In the genomic region with DNA sequence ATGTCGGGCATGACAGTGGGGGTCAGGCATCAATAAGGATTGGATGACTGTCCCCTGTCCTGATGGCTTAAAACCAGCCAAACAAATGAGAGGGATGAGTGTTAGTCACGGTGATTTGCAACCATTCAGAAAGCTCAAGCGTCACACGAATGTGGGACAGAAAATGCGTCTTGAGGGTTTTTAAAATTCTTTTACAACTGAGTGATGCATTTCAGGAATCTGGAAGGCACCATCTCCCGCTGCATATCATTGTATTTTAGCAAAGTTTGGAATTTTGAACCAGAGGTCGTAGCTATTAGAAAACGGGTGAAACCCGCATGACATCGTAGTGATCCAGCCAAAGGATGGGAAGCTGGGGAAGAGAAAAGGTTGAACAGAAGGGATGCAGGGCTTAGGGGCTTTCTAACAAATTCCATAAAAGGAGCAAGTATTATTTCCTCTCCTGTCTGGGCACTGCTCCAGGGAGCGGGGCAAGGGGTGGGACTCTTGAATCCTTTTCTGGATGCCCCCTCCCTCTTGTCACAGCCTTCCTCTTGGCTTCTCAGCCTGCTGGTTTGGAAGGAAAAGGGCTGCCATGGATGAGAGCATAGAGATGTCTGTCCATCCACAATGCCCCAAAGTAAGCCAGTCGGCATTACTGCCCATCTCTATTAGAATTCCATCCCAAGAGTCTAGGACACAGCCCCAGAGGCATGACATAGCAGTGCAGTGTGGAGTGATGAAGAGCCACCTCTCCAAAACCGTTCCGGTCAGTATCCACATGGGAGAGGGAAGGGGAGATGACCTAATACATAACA, we compare ENCODE assay signal across 16 mouse cellular contexts.
DNase-seq lines count a peak whose midpoint lies in the region; ATAC-seq and TF ChIP-seq lines count a peak whose summit lies in the region.
"Had no signal": no experiment of that assay in that cellular context is flagged by ENCODE, and none has a peak within 500 bp of the region (broad histone marks: within the 10 kb centered on the region; RNA-seq: fewer than 3 reads in every experiment).

No protein-coding gene starts in this region.

- ATAC-seq in forebrain, embryonic 14.5 days, result no peak
- no peak for ATAC-seq in forebrain, postnatal 0 days
- peak; percentile 36 for ATAC-seq in Patski
- no peak for ATAC-seq in liver, embryonic 12.5 days
- ATAC-seq: forebrain, embryonic 15.5 days; liver, postnatal 0 days had no signal

- no peak overlapping the region for H3K9ac ChIP-seq in forebrain, embryonic 14.5 days (ENCODE audit: low read length)
- no peak overlapping the region for H3K9ac ChIP-seq in forebrain, postnatal 0 days
- no peak overlapping the region for H3K9ac ChIP-seq in liver, embryonic 12.5 days
- H3K9ac ChIP-seq: forebrain, embryonic 15.5 days; limb, embryonic 13.5 days; liver, postnatal 0 days; neural tube, embryonic 13.5 days had no signal

- in situ Hi-C loops in Patski (cut with MboI; ENCODE audit: low pct_unique_long_range_greater_than_20kb), result no loop called here

- 64% methylated on average over 14 of the region's 14 CpGs for WGBS in forebrain, embryonic 14.5 days
- WGBS in forebrain, postnatal 0 days, result 59% methylated on average over 14 of the region's 14 CpGs
- WGBS in liver, embryonic 12.5 days (ENCODE audit: insufficient replicate concordance), result 80% methylated on average over 14 of the region's 14 CpGs

- H3K27ac ChIP-seq in forebrain, embryonic 14.5 days (ENCODE audit: low read depth, low read length), result no peak overlapping the region
- H3K27ac ChIP-seq in forebrain, postnatal 0 days (ENCODE audit: low read depth, low read length), result no peak overlapping the region
- H3K27ac ChIP-seq in liver, embryonic 12.5 days, result no peak overlapping the region
- H3K27ac ChIP-seq: forebrain, embryonic 15.5 days; limb, embryonic 13.5 days; neural tube, embryonic 13.5 days had no signal

- DNase-seq in forebrain, embryonic 14.5 days (ENCODE audit: low spot score), result peak; percentile 36
- no peak for DNase-seq in forebrain, postnatal 0 days
- peak; percentile 21 for DNase-seq in left cerebral cortex, postnatal 4 days
- DNase-seq in left cerebral cortex, postnatal 25 days (ENCODE audit: low spot score in 2 of 2), result no peak
- DNase-seq in Patski (ENCODE audit: low read depth, low spot score), result peak; percentile 53
- peak; percentile 41 to 71 for DNase-seq in kidney, postnatal 36 days
- no peak for DNase-seq in retina, postnatal 1 day
- DNase-seq: adrenal gland, adult 2 months; cerebellum, adult 9-11 months; liver, postnatal 0 days; thymus, adult 18-20 months had no signal

- TF ChIP-seq CTCF in forebrain, postnatal 0 days (IDR thresholded peaks at IDR 0.05; ENCODE audit: low read depth), result no peak
- no peak for TF ChIP-seq CTCF in Patski (IDR thresholded peaks at IDR 0.05)

- H3K4me1 ChIP-seq in forebrain, embryonic 14.5 days (ENCODE audit: control insufficient read depth, insufficient read depth, low read length), result peaks cover 6% of the 10 kb centered on the region; the same call in 1 of the 2 replicates
- H3K4me1 ChIP-seq in forebrain, postnatal 0 days (ENCODE audit: insufficient read depth), result no peaks in the 10 kb centered on the region
- peaks cover 18% of the 10 kb centered on the region; the same call in 1 of the 2 replicates for H3K4me1 ChIP-seq in liver, embryonic 12.5 days

- H3K4me3 ChIP-seq in forebrain, embryonic 14.5 days (ENCODE audit: low read depth, low read length), result no peak overlapping the region
- no peak overlapping the region for H3K4me3 ChIP-seq in forebrain, postnatal 0 days (ENCODE audit: low read depth, low read length)
- no peak overlapping the region for H3K4me3 ChIP-seq in liver, embryonic 12.5 days
- H3K4me3 ChIP-seq: forebrain, embryonic 15.5 days; limb, embryonic 13.5 days; neural tube, embryonic 13.5 days had no signal

- no peaks in the 10 kb centered on the region for H3K9me3 ChIP-seq in forebrain, embryonic 14.5 days (replicated peaks; ENCODE audit: control insufficient read depth, low read length)
- no peaks in the 10 kb centered on the region for H3K9me3 ChIP-seq in forebrain, postnatal 0 days (ENCODE audit: low read length)
- no peaks in the 10 kb centered on the region for H3K9me3 ChIP-seq in liver, embryonic 12.5 days (replicated peaks)
- H3K9me3 ChIP-seq: forebrain, embryonic 15.5 days; limb, embryonic 13.5 days; neural tube, embryonic 13.5 days had no signal

- no peaks in the 10 kb centered on the region for H3K36me3 ChIP-seq in forebrain, embryonic 14.5 days (ENCODE audit: control insufficient read depth, insufficient read depth, low read length)
- no peaks in the 10 kb centered on the region for H3K36me3 ChIP-seq in forebrain, postnatal 0 days (ENCODE audit: insufficient read depth)
- no peaks in the 10 kb centered on the region for H3K36me3 ChIP-seq in liver, embryonic 12.5 days
- H3K36me3 ChIP-seq: forebrain, embryonic 15.5 days; limb, embryonic 13.5 days; neural tube, embryonic 13.5 days had no signal

- no peaks in the 10 kb centered on the region for H3K27me3 ChIP-seq in forebrain, embryonic 14.5 days (replicated peaks; ENCODE audit: control insufficient read depth, insufficient read depth, low read length)
- no peaks in the 10 kb centered on the region for H3K27me3 ChIP-seq in forebrain, postnatal 0 days (ENCODE audit: insufficient read depth, low read length)
- no peaks in the 10 kb centered on the region for H3K27me3 ChIP-seq in Patski
- H3K27me3 ChIP-seq in liver, embryonic 12.5 days (replicated peaks), result no peaks in the 10 kb centered on the region
- H3K27me3 ChIP-seq: forebrain, embryonic 15.5 days; limb, embryonic 13.5 days; neural tube, embryonic 13.5 days had no signal

- CTCF ChIA-PET in Patski (lab: Charles Lee), result interaction anchor here (0.8 to 1.1 kb wide), 2 partner anchors 32 to 52 kb away, joined by 3 read pairs; no protein-coding TSS in a partner anchor

- intact Hi-C loops in left cerebral cortex, postnatal 4 days (cut with DNase I), result no loop called here
- intact Hi-C loops in left cerebral cortex, postnatal 25 days (cut with DNase I), result no loop called here

- POLR2A ChIA-PET in Patski (lab: Charles Lee), result no interaction called here

- no peak overlapping the region for H3K4me2 ChIP-seq in forebrain, embryonic 14.5 days (ENCODE audit: low read length)
- H3K4me2 ChIP-seq in forebrain, postnatal 0 days (ENCODE audit: low read depth), result no peak overlapping the region
- H3K4me2 ChIP-seq in liver, embryonic 12.5 days, result no peak overlapping the region
- H3K4me2 ChIP-seq: forebrain, embryonic 15.5 days; heart, embryonic 11.5 days; limb, embryonic 13.5 days; neural tube, embryonic 13.5 days had no signal

Comparison
In these comparisons a context has a peak if more than half of its experiments do, and no peak if none do; other contexts are left out.
1. DNase-seq: peak in forebrain, embryonic 14.5 days (single experiment), left cerebral cortex, postnatal 4 days (single experiment), Patski (single experiment) and kidney, postnatal 36 days (2 of 2); none in forebrain, postnatal 0 days (single experiment), left cerebral cortex, postnatal 25 days (0 of 2) and retina, postnatal 1 day (single experiment).